Mouse (Mus musculus): ENCODE results near the gene Kidins220.

Gene Kidins220

DNA sequence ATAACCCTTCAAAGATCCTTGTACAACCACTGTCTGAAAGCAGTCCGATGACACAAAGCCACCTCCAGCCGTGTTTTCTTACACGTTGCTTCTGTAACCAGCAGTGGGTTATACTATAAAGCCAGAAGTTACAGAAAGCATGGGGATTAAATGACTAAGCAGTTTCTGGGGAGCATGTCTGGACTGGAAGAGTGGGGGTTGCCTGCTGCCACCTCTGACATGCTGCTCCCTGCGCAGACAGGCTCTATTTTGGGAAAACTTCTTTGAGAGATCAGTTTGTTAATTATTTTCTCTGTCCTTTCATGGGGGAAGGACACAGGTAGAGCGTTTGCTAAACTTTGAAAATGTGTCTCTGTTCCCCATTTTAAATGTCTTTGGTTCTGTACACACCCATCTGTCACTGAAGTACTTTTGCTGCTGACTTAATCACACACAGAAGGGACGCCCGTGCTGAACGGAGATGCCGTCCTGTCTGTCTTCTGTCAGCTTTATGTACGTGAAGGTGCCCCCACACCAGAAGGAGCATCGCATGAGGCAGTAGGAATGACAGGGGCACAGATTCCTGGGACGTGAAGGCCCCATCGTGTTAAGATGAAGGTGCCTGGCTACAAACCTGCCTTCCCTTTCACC, 11.2 kb upstream of the Kidins220 start:
- peak; percentile 28 for DNase-seq

GRCm38 (mm10) chr12:24965406-24965805, 9.3 kb upstream of the Kidins220 start:
- no peak for DNase-seq

DNA sequence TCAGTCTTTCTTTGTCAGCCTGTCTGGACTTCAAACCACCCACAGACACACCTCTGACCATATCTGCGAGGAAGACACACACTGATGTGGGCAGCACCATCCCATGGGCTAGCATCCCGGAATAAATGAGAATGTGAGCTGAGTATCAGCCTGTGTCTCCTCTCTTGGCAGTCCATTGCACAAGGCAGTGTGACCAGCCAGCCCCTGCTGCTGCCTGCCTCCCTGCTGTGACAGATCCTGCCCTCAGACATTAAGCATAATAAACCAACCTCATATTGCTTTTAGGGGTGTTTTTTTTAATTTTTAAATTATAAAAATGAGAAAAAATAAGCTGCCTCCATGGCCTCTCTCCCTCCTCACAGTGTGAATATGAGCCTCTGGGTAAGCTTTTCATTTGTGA, 8.7 kb upstream of the Kidins220 start:
- no peak for DNase-seq

DNA sequence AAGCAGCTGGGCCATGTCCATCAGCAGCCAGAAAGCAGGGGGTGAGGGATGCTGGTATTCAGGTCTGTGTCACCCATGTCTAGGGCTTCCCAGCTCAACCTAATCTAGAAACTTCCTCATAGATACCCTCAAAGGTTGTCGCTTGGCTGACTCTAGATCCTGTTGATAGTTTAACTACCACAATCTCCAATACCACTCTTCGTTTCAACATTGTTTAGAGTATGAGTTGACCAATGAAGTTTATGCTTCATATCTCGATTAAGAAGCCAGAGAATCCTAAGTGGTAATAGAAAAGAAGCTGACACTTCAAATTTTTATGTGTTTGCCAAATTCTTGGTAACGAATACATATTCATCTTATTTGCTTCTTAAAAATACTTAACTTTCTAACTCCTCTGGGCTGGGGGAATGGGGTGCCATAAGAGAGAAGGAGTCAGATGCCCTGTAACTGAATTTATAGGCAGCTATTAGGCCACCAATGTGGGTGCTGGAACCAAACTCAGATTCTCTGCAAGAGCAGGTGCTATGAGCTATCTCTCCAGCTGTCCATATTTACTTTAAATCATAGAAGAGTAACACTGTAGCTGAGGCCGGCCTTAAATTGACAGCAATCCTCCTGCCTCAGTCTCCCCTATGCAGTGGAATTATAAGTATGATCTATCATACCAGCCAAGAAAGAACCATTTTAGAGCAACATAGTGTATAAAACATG, 3.1 kb upstream of the Kidins220 start:
- no peak for DNase-seq

GRCm38 (mm10) chr12:24972371-24973350, 2.1 kb upstream of the Kidins220 start:
- no peak for DNase-seq

GRCm38 (mm10) chr12:24973586-24973985, 1.1 kb upstream of the Kidins220 start:
- DNase-seq: peak; percentile 57

DNA sequence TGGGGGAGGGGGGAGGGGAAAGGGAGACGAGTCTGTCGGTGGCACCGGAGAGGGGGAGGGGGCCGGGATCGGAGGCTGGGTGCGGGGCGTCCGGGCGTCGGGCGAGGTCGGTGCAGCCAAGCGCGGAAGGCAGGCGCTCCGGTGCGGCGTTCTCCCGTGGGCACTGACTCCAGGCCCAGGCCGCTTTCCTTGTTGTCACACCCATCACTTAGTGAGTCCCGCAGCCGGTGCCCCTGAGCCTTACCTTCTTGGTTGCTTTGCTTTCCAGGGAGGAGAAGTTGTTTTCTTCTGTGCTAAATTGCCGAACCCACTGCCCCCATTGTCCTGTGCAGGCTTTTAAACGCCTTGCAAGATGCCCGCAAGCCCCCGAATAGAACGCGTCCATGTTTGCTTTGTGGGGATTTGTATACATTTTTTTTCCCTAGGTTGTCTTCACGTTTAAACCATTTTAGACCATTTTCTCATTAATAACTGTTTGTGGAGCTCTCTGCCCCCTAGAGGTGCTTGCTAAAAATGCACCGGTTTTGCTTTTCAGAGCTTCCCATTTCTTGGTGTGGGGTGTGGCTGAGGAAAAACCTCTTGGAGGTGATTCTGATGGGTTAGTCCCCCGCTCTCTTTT, 499 bp downstream of the Kidins220 start:
- peak; percentile 71 for DNase-seq

DNA sequence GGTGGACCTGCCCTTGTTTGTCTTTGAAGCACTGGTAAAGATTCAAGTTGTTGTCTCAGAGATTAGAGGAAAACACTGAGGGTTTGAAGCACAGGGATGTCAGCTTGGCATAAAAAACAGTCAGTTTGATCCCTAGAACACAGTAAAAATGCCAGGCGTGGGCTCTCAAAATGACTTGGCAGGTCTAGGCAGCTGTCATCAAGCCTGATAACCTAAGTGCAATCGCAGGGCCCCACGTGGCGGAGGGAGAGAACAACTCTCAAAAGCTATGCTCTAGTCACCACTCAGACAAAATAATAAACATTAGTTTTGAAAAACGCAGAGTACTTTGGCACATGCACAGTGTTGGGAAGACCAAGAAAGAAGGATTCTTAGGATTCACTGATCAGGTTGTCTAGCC, 10.5 kb downstream of the Kidins220 start:
- no peak for DNase-seq

GRCm38 (mm10) chr12:24995350-24995749, 20.6 kb downstream of the Kidins220 start:
- no peak for DNase-seq

DNA sequence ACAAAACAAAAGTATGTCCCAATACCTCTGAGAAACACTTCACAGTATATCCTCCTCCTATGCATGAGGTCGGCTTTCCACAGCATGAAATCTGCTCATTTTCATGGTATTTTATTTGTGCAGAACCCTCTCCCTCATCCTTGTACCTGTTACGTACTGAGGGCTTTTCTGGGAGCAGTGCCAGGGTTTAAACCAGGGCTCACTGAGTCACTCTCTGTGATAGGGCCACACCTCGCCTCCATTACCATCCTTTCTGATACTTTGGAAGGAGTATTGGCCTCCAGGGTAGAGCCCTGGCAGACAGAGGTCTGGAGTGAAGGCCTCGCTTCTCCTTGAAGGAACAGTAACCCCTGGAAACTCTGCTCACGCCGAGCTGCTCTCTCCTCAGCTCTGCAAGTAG, 30.6 kb downstream of the Kidins220 start:
- DNase-seq: no peak

- DNase-seq: peak; percentile 20
Observed at GRCm38 (mm10) chr12:25009957-25010356, 35.2 kb downstream of the Kidins220 start.

- no peak for DNase-seq
Observed at GRCm38 (mm10) chr12:25010416-25010815, 35.7 kb downstream of the Kidins220 start.

GRCm38 (mm10) chr12:25011733-25012367, 37.1 kb downstream of the Kidins220 start:
- DNase-seq: no peak

DNA sequence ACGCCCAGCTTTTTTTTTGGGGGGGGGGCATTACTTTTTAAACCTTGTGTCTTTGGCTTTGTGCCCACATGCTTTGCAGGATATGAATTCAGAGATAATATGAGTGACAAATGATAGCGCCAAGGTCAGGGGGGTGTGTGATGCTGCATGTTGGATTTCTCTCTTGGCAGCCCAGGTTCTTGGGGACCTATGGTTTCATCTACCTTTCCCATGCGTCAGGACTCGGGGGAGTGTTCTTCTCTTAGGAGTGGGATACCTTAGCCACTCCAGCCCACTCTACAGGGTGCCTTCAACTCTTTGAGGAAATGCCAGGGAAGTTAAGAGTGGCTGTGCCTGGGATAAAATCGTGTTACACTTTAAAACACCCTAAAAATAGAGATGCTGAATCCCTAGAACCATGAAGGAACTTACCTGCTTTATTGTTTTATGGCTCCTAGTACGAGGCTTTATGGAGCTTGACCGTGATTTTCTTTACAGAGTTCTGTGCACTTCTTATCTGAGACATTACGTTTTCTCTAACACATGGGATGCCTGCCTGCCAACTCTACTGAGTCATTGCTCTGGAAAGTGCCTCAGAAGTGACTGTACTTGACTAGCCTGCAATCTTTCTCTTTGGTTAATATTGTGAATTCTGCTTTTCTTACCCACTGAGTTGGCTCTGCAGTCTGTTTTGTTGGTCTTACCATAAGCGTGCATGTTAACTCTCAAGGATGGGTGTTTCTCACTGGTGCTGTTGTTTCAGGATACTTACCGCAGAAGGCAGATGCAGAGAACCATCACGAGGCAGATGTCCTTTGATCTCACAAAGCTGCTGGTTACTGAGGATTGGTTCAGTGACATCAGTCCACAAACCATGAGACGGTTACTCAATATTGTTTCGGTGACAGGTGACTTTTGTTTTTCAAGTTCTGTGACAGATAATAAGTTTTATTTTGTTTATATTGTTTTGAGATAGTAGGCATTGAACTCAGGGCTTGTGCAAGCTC, 38.1 kb downstream of the Kidins220 start:
- no peak for DNase-seq

GRCm38 (mm10) chr12:25014307-25014927, 39.7 kb downstream of the Kidins220 start:
- peak; percentile 6 for DNase-seq

GRCm38 (mm10) chr12:25014938-25015337, 40.2 kb downstream of the Kidins220 start:
- no peak for DNase-seq

- DNase-seq: no peak
Observed at GRCm38 (mm10) chr12:25016995-25017394, 42.3 kb downstream of the Kidins220 start.

DNA sequence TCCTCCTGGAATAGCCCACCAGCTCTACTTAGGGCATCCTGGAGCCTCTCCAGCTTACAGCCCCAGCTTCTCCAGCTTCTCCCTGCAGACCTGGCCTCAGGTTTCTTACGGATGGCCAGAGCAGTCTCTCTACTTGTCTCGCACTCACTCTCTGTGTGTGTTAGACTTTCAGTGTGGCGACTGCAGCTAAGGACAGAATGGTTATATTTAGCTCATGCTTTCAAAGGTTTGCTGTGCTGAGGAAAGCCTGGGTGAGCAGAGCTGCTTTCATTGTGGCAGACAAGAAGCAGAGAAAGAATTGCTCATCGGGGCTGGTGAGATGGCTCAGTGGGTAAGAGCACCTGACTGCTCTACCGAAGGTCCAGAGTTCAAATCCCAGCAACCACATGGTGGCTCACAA, 46.3 kb downstream of the Kidins220 start:
- DNase-seq: no peak

GRCm38 (mm10) chr12:25024862-25025545, 50.3 kb downstream of the Kidins220 start:
- peak; percentile 14 for DNase-seq

- no peak for DNase-seq
Observed at GRCm38 (mm10) chr12:25026308-25026707, 51.6 kb downstream of the Kidins220 start.

Measured in liver (tissue).